ENCODE assay signal across 20 mouse cellular contexts in genomic region chr10:110811862-110812225, GRCm38 (mm10).
DNase-seq lines count a peak whose midpoint lies in the region; ATAC-seq and TF ChIP-seq lines count a peak whose summit lies in the region.
"Had no signal": no experiment of that assay in that cellular context is flagged by ENCODE, and none has a peak within 500 bp of the region (broad histone marks: within the 10 kb centered on the region; RNA-seq: fewer than 3 reads in every experiment).

No protein-coding gene starts in this region.

- no peak for DNase-seq in hindbrain, postnatal 0 days (ENCODE audit: low spot score)
- no peak for DNase-seq in hindbrain, embryonic 14.5 days (ENCODE audit: low spot score)
- no peak for DNase-seq in left cerebral cortex, adult 2 months (ENCODE audit: extremely low spot score in 1 of 2, low spot score in 2 of 2)
- no peak for DNase-seq in left cerebral cortex, postnatal 4 days
- peak; percentile 34 for DNase-seq in kidney, postnatal 14 days
- DNase-seq in frontal cortex, postnatal 10 days (ENCODE audit: low spot score in 2 of 2): no peak
- no peak for DNase-seq in cerebellum, postnatal 4 days (ENCODE audit: low spot score in 2 of 2)
- DNase-seq: adrenal gland, postnatal 14 days; B cell, adult 2 months; cerebellum, adult 9-11 months; gastrocnemius, postnatal 36 days; heart, postnatal 14 days; lung, postnatal 36 days; thymus, postnatal 36 days had no signal

- no peaks in the 10 kb centered on the region for H3K4me1 ChIP-seq in hindbrain, postnatal 0 days (ENCODE audit: insufficient read depth, low read length)
- no peaks in the 10 kb centered on the region for H3K4me1 ChIP-seq in hindbrain, embryonic 14.5 days (replicated peaks; ENCODE audit: control insufficient read depth, insufficient read depth, low read length)
- no peaks in the 10 kb centered on the region for H3K4me1 ChIP-seq in ES-Bruce4 (ENCODE audit: control insufficient read depth, insufficient read depth, low read length)
- H3K4me1 ChIP-seq: embryonic facial prominence, embryonic 13.5 days; hindbrain, embryonic 12.5 days; liver, embryonic 15.5 days had no signal

- H3K9ac ChIP-seq in hindbrain, postnatal 0 days (replicated peaks; ENCODE audit: low read length): no peak overlapping the region
- H3K9ac ChIP-seq in hindbrain, embryonic 14.5 days: no peak overlapping the region
- H3K9ac ChIP-seq in ES-Bruce4 (ENCODE audit: low read depth, poor library complexity, severe bottlenecking): no peak overlapping the region
- H3K9ac ChIP-seq: embryonic facial prominence, embryonic 13.5 days; hindbrain, embryonic 12.5 days; liver, embryonic 15.5 days had no signal

- H3K9me3 ChIP-seq in hindbrain, postnatal 0 days (ENCODE audit: low read length): no peaks in the 10 kb centered on the region
- H3K9me3 ChIP-seq in hindbrain, embryonic 14.5 days (ENCODE audit: control insufficient read depth, low read length): no peaks in the 10 kb centered on the region
- H3K9me3 ChIP-seq in ES-Bruce4 (replicated peaks; ENCODE audit: control insufficient read depth, insufficient read depth, low read length, poor library complexity, severe bottlenecking): no peaks in the 10 kb centered on the region
- H3K9me3 ChIP-seq: embryonic facial prominence, embryonic 13.5 days; hindbrain, embryonic 12.5 days; liver, embryonic 15.5 days had no signal

- no peak overlapping the region for H3K4me3 ChIP-seq in hindbrain, postnatal 0 days (ENCODE audit: low read length)
- H3K4me3 ChIP-seq in hindbrain, embryonic 14.5 days (replicated peaks; ENCODE audit: low read length): no peak overlapping the region
- no peak overlapping the region for H3K4me3 ChIP-seq in left cerebral cortex, adult 2 months
- H3K4me3 ChIP-seq in ES-Bruce4 (ENCODE audit: low read depth, low read length): no peak overlapping the region
- H3K4me3 ChIP-seq: embryonic facial prominence, embryonic 13.5 days; hindbrain, embryonic 12.5 days; liver, embryonic 15.5 days had no signal

- H3K27ac ChIP-seq in hindbrain, postnatal 0 days: no peak overlapping the region
- H3K27ac ChIP-seq in hindbrain, embryonic 14.5 days: no peak overlapping the region
- H3K27ac ChIP-seq in left cerebral cortex, adult 2 months: no peak overlapping the region
- H3K27ac ChIP-seq in ES-Bruce4 (ENCODE audit: insufficient read depth, low read length): no peak overlapping the region
- H3K27ac ChIP-seq: embryonic facial prominence, embryonic 13.5 days; hindbrain, embryonic 12.5 days; liver, embryonic 15.5 days had no signal

- no peak for TF ChIP-seq POLR2A in ES-Bruce4 (IDR thresholded peaks at IDR 0.05; ENCODE audit: insufficient read depth, low read length)

- intact Hi-C loops in left cerebral cortex, adult 2 months (cut with DNase I): no loop called here
- intact Hi-C loops in left cerebral cortex, postnatal 4 days (cut with DNase I): no loop called here

- no peaks in the 10 kb centered on the region for H3K36me3 ChIP-seq in hindbrain, postnatal 0 days (ENCODE audit: insufficient read depth, low read length)
- H3K36me3 ChIP-seq in hindbrain, embryonic 14.5 days (replicated peaks; ENCODE audit: control insufficient read depth, insufficient read depth): no peaks in the 10 kb centered on the region
- no peaks in the 10 kb centered on the region for H3K36me3 ChIP-seq in ES-Bruce4 (ENCODE audit: control insufficient read depth, insufficient read depth, low read length, poor library complexity, severe bottlenecking)
- H3K36me3 ChIP-seq: embryonic facial prominence, embryonic 13.5 days; hindbrain, embryonic 12.5 days; liver, embryonic 15.5 days had no signal

- ATAC-seq in hindbrain, postnatal 0 days: no peak
- ATAC-seq in hindbrain, embryonic 14.5 days (ENCODE audit: low FRiP score): no peak
- ATAC-seq: activated CD4-positive, CD25-positive, alpha-beta regulatory T cell, adult 4 months; forebrain, embryonic 14.5 days had no signal

- no peaks in the 10 kb centered on the region for H3K27me3 ChIP-seq in hindbrain, postnatal 0 days (ENCODE audit: insufficient read depth, low read length)
- no peaks in the 10 kb centered on the region for H3K27me3 ChIP-seq in hindbrain, embryonic 14.5 days (ENCODE audit: control insufficient read depth, insufficient read depth, low read length)
- no peaks in the 10 kb centered on the region for H3K27me3 ChIP-seq in ES-Bruce4 (ENCODE audit: control insufficient read depth, insufficient read depth, low read length, poor library complexity, severe bottlenecking)
- H3K27me3 ChIP-seq: embryonic facial prominence, embryonic 13.5 days; hindbrain, embryonic 12.5 days; liver, embryonic 15.5 days had no signal

- no peak for TF ChIP-seq EP300 in ES-Bruce4 (IDR thresholded peaks at IDR 0.05; ENCODE audit: insufficient read depth, low read depth, low read length)

- TF ChIP-seq CTCF in hindbrain, postnatal 0 days (IDR thresholded peaks at IDR 0.05; ENCODE audit: low read depth): peak; percentile 16; the same call in 1 of the 2 replicates
- TF ChIP-seq CTCF in left cerebral cortex, adult 2 months (IDR thresholded peaks at IDR 0.05): peak; percentile 15; the same call in 1 of the 2 replicates
- TF ChIP-seq CTCF in ES-Bruce4 (IDR thresholded peaks at IDR 0.05; ENCODE audit: low read depth, low read length): peak; percentile 6

- WGBS in hindbrain, postnatal 0 days: 66% methylated on average over 2 of the region's 2 CpGs
- 70% methylated on average over 2 of the region's 2 CpGs for WGBS in hindbrain, embryonic 14.5 days

- H3K4me2 ChIP-seq in hindbrain, postnatal 0 days (ENCODE audit: low read depth, low read length): no peak overlapping the region
- no peak overlapping the region for H3K4me2 ChIP-seq in hindbrain, embryonic 14.5 days (replicated peaks)
- H3K4me2 ChIP-seq: embryonic facial prominence, embryonic 13.5 days; hindbrain, embryonic 12.5 days; liver, embryonic 15.5 days had no signal
